Mouse (Mus musculus) CH12.LX (cell line): Measurements from ENCODE around the gene Oxsm. TPM values are rescaled to one million over a fixed set of nuclear protein-coding genes. Genes with fewer than 3 reads are reported as not detected.

Experiments
- DNase-seq: peaks from one replicate; pipeline ENCODE4 v3.0.0-alpha.2; 2013; ENCODE audit errors: extremely low read depth
- H3K27ac ChIP-seq: 2 replicates; pipeline ENCODE4 v1.5.1; 2012; ENCODE audit warnings: low read depth, mild to moderate bottlenecking, control low read depth, moderate library complexity; ENCODE audit not compliant: insufficient read depth
- H3K27me3 ChIP-seq: replicated peaks from 2 replicates; pipeline ENCODE3; 2012; ENCODE audit warnings: inconsistent platforms
- H3K36me3 ChIP-seq, 2 experiments: replicated peaks in 1 of 2; 2 replicates each; pipeline versions ENCODE3 to v1.6.1; 2012; ENCODE audit warnings: inconsistent platforms in 1 of 2, low read length in 1 of 2, mild to moderate bottlenecking in 1 of 2, mixed read lengths in 1 of 2, moderate library complexity in 1 of 2; ENCODE audit not compliant: control insufficient read depth in 1 of 2, insufficient read depth in 1 of 2
- H3K4me1 ChIP-seq, 2 experiments: 2 replicates each; pipeline ENCODE4 v1.6.1; 2012; ENCODE audit warnings: inconsistent platforms in 1 of 2, moderate library complexity in 1 of 2; ENCODE audit not compliant: insufficient read depth in 2 of 2, control insufficient read depth in 1 of 2
- H3K4me2 ChIP-seq: 2 replicates; pipeline ENCODE4 v1.6.1; 2012; ENCODE audit warnings: low read depth, mild to moderate bottlenecking, control low read depth; ENCODE audit not compliant: poor library complexity, insufficient read depth, severe bottlenecking
- H3K4me3 ChIP-seq, 3 experiments: fragments of 150-350 bp in 1 of 3; sonication (generic) in 1 of 3; replicated peaks in 1 of 3; 2 replicates each; pipeline versions ENCODE3 to v1.5.1; 2011 to 2012; ENCODE audit warnings: low read depth in 2 of 3, low read length in 2 of 3, mild to moderate bottlenecking in 2 of 3, moderate library complexity in 2 of 3, control low read depth in 1 of 3, improper control_type of control experiment in 1 of 3, inconsistent platforms in 1 of 3, mixed read lengths in 1 of 3; ENCODE audit not compliant: poor library complexity in 1 of 3
- H3K79me2 ChIP-seq: replicated peaks from 2 replicates; pipeline ENCODE4 v1.6.1; 2012; ENCODE audit warnings: mild to moderate bottlenecking, moderate library complexity; ENCODE audit not compliant: control insufficient read depth, poor library complexity, insufficient read depth, severe bottlenecking; ENCODE audit errors: extremely low read depth
- H3K9ac ChIP-seq: 2 replicates; pipeline ENCODE4 v1.6.1; 2012; ENCODE audit warnings: low read depth, mild to moderate bottlenecking, control low read depth, moderate library complexity; ENCODE audit not compliant: insufficient read depth
- H3K9me3 ChIP-seq: replicated peaks from 2 replicates; pipeline ENCODE3; 2012; ENCODE audit warnings: low read length, inconsistent platforms, mixed read lengths
- CHD2 ChIP-seq: IDR thresholded peaks from 2 replicates; pipeline ENCODE4 v1.6.1; 2011; ENCODE audit warnings: low read length, improper control_type of control experiment
- ELF1 ChIP-seq: IDR thresholded peaks from 2 replicates; pipeline ENCODE4 v1.6.1; 2014; ENCODE audit warnings: low read depth, mild to moderate bottlenecking, inconsistent platforms, low read length, improper control_type of control experiment
- JUN ChIP-seq: IDR thresholded peaks from 2 replicates; pipeline ENCODE4 v1.6.1; 2011; ENCODE audit warnings: low read depth, mild to moderate bottlenecking, low read length, improper control_type of control experiment, moderate library complexity; ENCODE audit not compliant: insufficient read depth
- JUND ChIP-seq: conservative IDR thresholded peaks from 2 replicates; pipeline ENCODE4 v1.6.1; 2011; ENCODE audit warnings: low read depth, low read length, improper control_type of control experiment
- MYC ChIP-seq: IDR thresholded peaks from 2 replicates; pipeline ENCODE4 v1.6.1; 2011; ENCODE audit warnings: low read depth, mild to moderate bottlenecking, improper control_type of control experiment, low read length
- NELFE ChIP-seq: IDR thresholded peaks from 2 replicates; pipeline ENCODE4 v1.6.1; 2011; ENCODE audit warnings: low read depth, low read length, improper control_type of control experiment
- POLR2A ChIP-seq: IDR thresholded peaks from 2 replicates; pipeline ENCODE4 v1.6.1; 2011; ENCODE audit warnings: low read depth, mild to moderate bottlenecking, improper control_type of control experiment, low read length
- RAD21 ChIP-seq: IDR thresholded peaks from 2 replicates; pipeline ENCODE4 v1.6.1; 2011; ENCODE audit warnings: low read depth, mild to moderate bottlenecking, low read length, improper control_type of control experiment, moderate library complexity
- RCOR1 ChIP-seq: conservative IDR thresholded peaks from 2 replicates; pipeline ENCODE4 v1.6.1; 2012; ENCODE audit warnings: low read depth, mild to moderate bottlenecking, inconsistent platforms, low read length, improper control_type of control experiment
- TBP ChIP-seq: conservative IDR thresholded peaks from 2 replicates; pipeline ENCODE4 v1.6.1; 2011; ENCODE audit warnings: low read depth, low read length, improper control_type of control experiment
- UBTF ChIP-seq: IDR thresholded peaks from 2 replicates; pipeline ENCODE4 v1.6.1; 2012; ENCODE audit warnings: low read depth, mild to moderate bottlenecking, inconsistent platforms, low read length, improper control_type of control experiment, moderate library complexity
- ZC3H11A ChIP-seq: IDR thresholded peaks from 2 replicates; pipeline ENCODE4 v1.6.1; 2012; ENCODE audit warnings: low read depth, mild to moderate bottlenecking, inconsistent platforms, low read length, improper control_type of control experiment
- ZKSCAN1 ChIP-seq: IDR thresholded peaks from 2 replicates; pipeline ENCODE4 v1.6.1; 2012; ENCODE audit warnings: low read depth, inconsistent platforms, low read length, improper control_type of control experiment, borderline replicate concordance
- ZMIZ1 ChIP-seq: IDR thresholded peaks from 2 replicates; pipeline ENCODE4 v1.6.1; 2012; ENCODE audit warnings: low read depth, mild to moderate bottlenecking, inconsistent platforms, low read length, improper control_type of control experiment
- dilution Hi-C: fragments of 300-500 bp; cut with MboI; formaldehyde crosslinking; loops from 2 replicates; pipeline ENCODE4 v1.14.3; 2020; ENCODE audit warnings: low sequenced_read_pairs; ENCODE audit not compliant: extremely low pct_unique_long_range_greater_than_20kb, extremely low pct_ligation_motif_present
- in situ Hi-C: fragments of 300-500 bp; cut with MboI; formaldehyde crosslinking; loops from 3 replicates; pipeline ENCODE4 v1.14.3; 2019; ENCODE audit warnings: low sequenced_read_pairs, low pct_ligation_motif_present, low pct_unique_long_range_greater_than_20kb, mixed read lengths
- polyA plus RNA-seq: library from polyadenylated mRNA; unstranded; fragments of >175 nt; gene quantifications from 2 replicates; pipeline ENCODE4 v1.2.1, GENCODE M21; 2012; ENCODE audit warnings: low read depth; ENCODE audit not compliant: insufficient read length
- total RNA-seq, 2 experiments: library from RNA; depleted of rRNA; stranded (reverse); fragments of 300-350 nt in 1 of 2; fragments of >200 nt in 1 of 2; gene quantifications; 2 replicates each; pipeline ENCODE4 v1.2.3; 2012 to 2014

Oxsm gene
- total and polyA plus RNA-seq, 3 experiments, result 6.6 to 10.8 (median 8.7) TPM

GRCm38 (mm10) chr14:16242193-16242815 lies 7.3 kb downstream of the Oxsm start:
- H3K27ac ChIP-seq, result no peak overlapping the region
- peaks cover 7 to 15% of the 10 kb centered on the region in 2 experiments for H3K4me1 ChIP-seq
- in situ Hi-C loops, result loop anchor here (10.0 kb wide), 1 partner anchor 122 kb away; the partner anchor contains the start of gene Top2b
- no peak for DNase-seq
- H3K79me2 ChIP-seq, result no peaks in the 10 kb centered on the region
- no peaks in the 10 kb centered on the region for H3K27me3 ChIP-seq
- H3K4me3 ChIP-seq, result peak overlapping the region; percentile 65 to 70 (median 70)
- TF ChIP-seq ZMIZ1, result no peak
- TF ChIP-seq JUN, result no peak
- no peak for TF ChIP-seq ELF1
- no peak for TF ChIP-seq NELFE
- no peak for TF ChIP-seq RCOR1
- TF ChIP-seq UBTF, result no peak
- no peak for TF ChIP-seq POLR2A
- no peak for TF ChIP-seq RAD21
- H3K4me2 ChIP-seq, result peak overlapping the region; percentile 77
- H3K9me3 ChIP-seq, result peaks cover 6% of the 10 kb centered on the region
- peaks cover 10 to 37% of the 10 kb centered on the region in 2 experiments for H3K36me3 ChIP-seq
- peak overlapping the region; percentile 67 for H3K9ac ChIP-seq
- dilution Hi-C loops, result no loop called here

- Histone ChIP-seq H3K79me2 (no peaks in the 10 kb centered on the region), H3K9ac (no peak overlapping the region), H3K4me3 (no peak overlapping the region), H3K4me1 (no peaks in the 10 kb centered on the region; a peak in 1 of 4 replicates), H3K4me2 (no peak overlapping the region), H3K9me3 (peaks cover 11% of the 10 kb centered on the region), H3K27me3 (no peaks in the 10 kb centered on the region), H3K27ac (no peak overlapping the region)
- in situ Hi-C loops, result no loop called here
- dilution Hi-C loops, result no loop called here
- TF ChIP-seq ZKSCAN1 (no peak), ZC3H11A (no peak), CHD2 (no peak), POLR2A (no peak), MYC (no peak)
- TF ChIP-seq, all 38 proteins: peak for 0
- no peak for DNase-seq
- H3K36me3 ChIP-seq, result peaks cover 10 to 20% of the 10 kb centered on the region in 2 experiments
Observed at GRCm38 (mm10) chr14:16236466-16236865, 13.1 kb downstream of the Oxsm start.

GRCm38 (mm10) chr14:16233515-16233914 lies 16.1 kb downstream of the Oxsm start:
- TF ChIP-seq TBP (0 out of 2 replicates have a peak, but pooled peaks have one; percentile 22), JUND (no peak)
- dilution Hi-C loops, result no loop called here

More at GRCm38 (mm10) chr14:16233515-16233914, 16.1 kb downstream of the Oxsm start:
- no peak overlapping the region for H3K4me3 ChIP-seq
- H3K9ac ChIP-seq, result no peak overlapping the region
- H3K27ac ChIP-seq, result no peak overlapping the region
- no peaks in the 10 kb centered on the region; a peak in 1 of 4 replicates for H3K4me1 ChIP-seq
- DNase-seq, result no peak
- no peaks in the 10 kb centered on the region for H3K79me2 ChIP-seq
- no peak overlapping the region for H3K4me2 ChIP-seq
- no peaks in the 10 kb centered on the region for H3K27me3 ChIP-seq
- H3K36me3 ChIP-seq, result no peaks in the 10 kb centered on the region
- in situ Hi-C loops, result no loop called here
- H3K9me3 ChIP-seq, result peaks cover 11% of the 10 kb centered on the region
